24 mouse cellular contexts compared by ENCODE assay signal in the genomic region with DNA sequence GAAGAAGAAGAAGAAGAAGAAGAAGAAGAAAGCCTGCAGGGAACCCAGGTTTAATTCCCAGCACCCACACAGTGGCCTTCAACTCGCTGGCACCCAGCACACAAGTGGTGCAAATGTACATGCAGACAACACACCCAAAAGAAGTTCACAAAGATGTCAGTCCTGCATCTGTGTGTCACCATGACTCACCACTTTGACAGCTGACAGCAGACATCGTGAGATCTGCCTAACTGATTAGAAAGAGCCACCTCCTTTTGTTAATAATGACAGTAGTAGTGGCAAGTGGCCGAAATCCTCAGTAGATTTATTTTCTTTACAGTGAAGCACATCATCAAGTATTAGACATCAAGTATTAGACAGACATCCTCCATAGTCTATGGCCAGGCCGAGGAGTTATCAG. TPM values are rescaled to one million over a fixed set of nuclear protein-coding genes. Genes with fewer than 3 reads are reported as not detected.
DNase-seq lines count a peak whose midpoint lies in the region; ATAC-seq and TF ChIP-seq lines count a peak whose summit lies in the region.
"Had no signal": no experiment of that assay in that cellular context is flagged by ENCODE, and none has a peak within 500 bp of the region (broad histone marks: within the 10 kb centered on the region; RNA-seq: fewer than 3 reads in every experiment).

No protein-coding gene starts in this region.

- no peak overlapping the region for H3K27ac ChIP-seq in liver, postnatal 0 days (ENCODE audit: low read depth)
- peak overlapping the region; percentile 31; the same call in 1 of the 2 replicates for H3K27ac ChIP-seq in brown adipose tissue, adult 24 weeks (replicated peaks; ENCODE audit: low read depth, low read length)
- H3K27ac ChIP-seq in layer of hippocampus, adult 2 months: no peak overlapping the region
- H3K27ac ChIP-seq in hindbrain, postnatal 0 days: no peak overlapping the region
- H3K27ac ChIP-seq: embryonic facial prominence, embryonic 10.5 days; heart, embryonic 15.5 days; intestine, embryonic 15.5 days; kidney, embryonic 15.5 days; limb, embryonic 12.5 days; midbrain, embryonic 10.5 days had no signal

- no peaks in the 10 kb centered on the region for H3K9me3 ChIP-seq in liver, postnatal 0 days (ENCODE audit: low read length)
- H3K9me3 ChIP-seq in hindbrain, postnatal 0 days (ENCODE audit: low read length): no peaks in the 10 kb centered on the region
- H3K9me3 ChIP-seq: embryonic facial prominence, embryonic 10.5 days; heart, embryonic 15.5 days; intestine, embryonic 15.5 days; kidney, embryonic 15.5 days; limb, embryonic 12.5 days; midbrain, embryonic 10.5 days had no signal

- no peak overlapping the region for H3K9ac ChIP-seq in liver, postnatal 0 days (replicated peaks)
- no peak overlapping the region for H3K9ac ChIP-seq in hindbrain, postnatal 0 days (replicated peaks; ENCODE audit: low read length)
- H3K9ac ChIP-seq: heart, embryonic 15.5 days; intestine, embryonic 15.5 days; kidney, embryonic 15.5 days; limb, embryonic 12.5 days; lung, embryonic 14.5 days had no signal

- H3ac ChIP-seq in C2C12 (ENCODE audit: control insufficient read depth, insufficient read length, low read depth): no peak overlapping the region

- H3K27me3 ChIP-seq in liver, postnatal 0 days (ENCODE audit: insufficient read depth, low read length): no peaks in the 10 kb centered on the region
- H3K27me3 ChIP-seq in C2C12 (ENCODE audit: control insufficient read depth, insufficient read depth, insufficient read length): no peaks in the 10 kb centered on the region
- H3K27me3 ChIP-seq in hindbrain, postnatal 0 days (ENCODE audit: insufficient read depth, low read length): no peaks in the 10 kb centered on the region
- H3K27me3 ChIP-seq: heart, embryonic 15.5 days; intestine, embryonic 15.5 days; kidney, embryonic 15.5 days had no signal

- TF ChIP-seq EP300 in liver, postnatal 0 days (IDR thresholded peaks at IDR 0.05; ENCODE audit: low read depth): no peak

- peaks cover 28% of the 10 kb centered on the region for H3K4me1 ChIP-seq in liver, postnatal 0 days (ENCODE audit: insufficient read depth)
- H3K4me1 ChIP-seq in brown adipose tissue, adult 24 weeks (ENCODE audit: control insufficient read depth, insufficient read depth, insufficient read length, low read length): peaks cover 10% of the 10 kb centered on the region
- H3K4me1 ChIP-seq in hindbrain, postnatal 0 days (ENCODE audit: insufficient read depth, low read length): peaks cover 9% of the 10 kb centered on the region; the same call in 1 of the 2 replicates

- H3K36me3 ChIP-seq in liver, postnatal 0 days (replicated peaks; ENCODE audit: insufficient read depth, low read length): no peaks in the 10 kb centered on the region
- H3K36me3 ChIP-seq in C2C12 (ENCODE audit: control insufficient read depth, insufficient read depth): peaks cover 9% of the 10 kb centered on the region
- H3K36me3 ChIP-seq in hindbrain, postnatal 0 days (ENCODE audit: insufficient read depth, low read length): no peaks in the 10 kb centered on the region
- H3K36me3 ChIP-seq: heart, embryonic 15.5 days; intestine, embryonic 15.5 days; kidney, embryonic 15.5 days; limb, embryonic 12.5 days had no signal

- peak; percentile 35 for DNase-seq in liver
- DNase-seq in liver, postnatal 0 days: no peak
- DNase-seq in thymus, postnatal 36 days: no peak
- DNase-seq in layer of hippocampus, adult 2 months (ENCODE audit: low spot score in 2 of 2): no peak
- no peak for DNase-seq in hindbrain, postnatal 0 days (ENCODE audit: low spot score)
- DNase-seq: adrenal gland, postnatal 25 days; cerebellum, adult 18-20 months; heart, adult 18-20 months; lung, embryonic 14.5 days; lung, postnatal 36 days; retina, postnatal 1 day; right cerebral cortex, postnatal 4 days; thymus, adult 2 months had no signal

- H3K79me3 ChIP-seq in C2C12 (ENCODE audit: low read depth): peaks cover 39% of the 10 kb centered on the region

- peaks cover 47% of the 10 kb centered on the region for H3K79me2 ChIP-seq in C2C12 (ENCODE audit: control insufficient read depth, insufficient read depth)

- no peak for TF ChIP-seq CTCF in liver, postnatal 0 days (IDR thresholded peaks at IDR 0.05; ENCODE audit: low read depth)
- TF ChIP-seq CTCF in C2C12 (IDR thresholded peaks at IDR 0.05; ENCODE audit: control insufficient read depth, insufficient read depth, insufficient read length): no peak
- no peak for TF ChIP-seq CTCF in layer of hippocampus, adult 2 months (conservative IDR thresholded peaks at IDR 0.05)
- TF ChIP-seq CTCF in hindbrain, postnatal 0 days (IDR thresholded peaks at IDR 0.05; ENCODE audit: low read depth): no peak

- no peak overlapping the region for H3K4me2 ChIP-seq in liver, postnatal 0 days (ENCODE audit: low read depth, low read length)
- H3K4me2 ChIP-seq in hindbrain, postnatal 0 days (ENCODE audit: low read depth, low read length): no peak overlapping the region
- H3K4me2 ChIP-seq: heart, embryonic 15.5 days; intestine, embryonic 15.5 days; kidney, embryonic 15.5 days; limb, embryonic 12.5 days; lung, embryonic 14.5 days had no signal

- no peak for ATAC-seq in liver, postnatal 0 days
- ATAC-seq in hindbrain, postnatal 0 days: no peak
- ATAC-seq: intestine, embryonic 15.5 days had no signal

- 56% methylated on average over 4 of the region's 4 CpGs for WGBS in liver, postnatal 0 days (ENCODE audit: insufficient replicate concordance)
- 74% methylated on average over 4 of the region's 4 CpGs for WGBS in hindbrain, postnatal 0 days

- no peak overlapping the region for H3K4me3 ChIP-seq in liver, postnatal 0 days (ENCODE audit: low read depth, low read length)
- H3K4me3 ChIP-seq in C2C12 (ENCODE audit: insufficient read depth, poor library complexity, severe bottlenecking): no peak overlapping the region
- no peak overlapping the region for H3K4me3 ChIP-seq in brown adipose tissue, adult 24 weeks (ENCODE audit: insufficient read depth, low read depth, low read length)
- H3K4me3 ChIP-seq in layer of hippocampus, adult 2 months: no peak overlapping the region
- H3K4me3 ChIP-seq in hindbrain, postnatal 0 days (ENCODE audit: low read length): no peak overlapping the region
- H3K4me3 ChIP-seq: embryonic facial prominence, embryonic 10.5 days; heart, embryonic 15.5 days; intestine, embryonic 15.5 days; kidney, embryonic 15.5 days; limb, embryonic 12.5 days; midbrain, embryonic 10.5 days had no signal

TF ChIP-seq in C2C12, 6 proteins besides CTCF, POLR2A, EP300 and RAD21:
- TF ChIP-seq MYOD1 (IDR thresholded peaks at IDR 0.05; ENCODE audit: control insufficient read depth, insufficient read length, low read depth) (peak; percentile 82), FOSL1 (IDR thresholded peaks at IDR 0.05; ENCODE audit: insufficient read depth, low read length, poor library complexity, severe bottlenecking) (no peak), USF1 (IDR thresholded peaks at IDR 0.05; ENCODE audit: low read depth) (no peak), MAX (IDR thresholded peaks at IDR 0.05) (no peak), CEBPB (IDR thresholded peaks at IDR 0.05; ENCODE audit: low read depth) (no peak), MYOG (IDR thresholded peaks at IDR 0.05; ENCODE audit: control insufficient read depth, extremely low read depth, insufficient read length) (no peak)

RNA-seq across cellular contexts. Expression of a gene that starts 1.6 kb away (rescaled TPM):
- polyA plus RNA-seq in liver, postnatal 0 days (2015; fragmentation: Nextera tagmentation; extraction: Ambion mirVana): 16.1 and 17.2 TPM in 2 replicates
- polyA plus RNA-seq in C2C12 (2012; fragmentation: generic; extraction: Trizol): 32.8 TPM
- 79.5 and 89.8 TPM in 2 replicates for polyA plus RNA-seq in brown adipose tissue, adult 24 weeks (2012; ENCODE audit: insufficient read depth, insufficient read length, missing spikeins)
- total RNA-seq in layer of hippocampus, adult 2 months (2021): 10 to 100 TPM; 69.4 to 71.3 TPM
- total RNA-seq in hindbrain, postnatal 0 days (2014; rRNA removed): 44.2 and 60.3 TPM in 2 replicates
- 63.4 and 64.4 TPM in 2 replicates for polyA plus RNA-seq in hindbrain, postnatal 0 days (2015; fragmentation: Nextera tagmentation; extraction: Ambion mirVana)

RNA-seq across cellular contexts. Expression of a gene that starts 3.4 kb away (rescaled TPM):
- 25.5 and 27.1 TPM in 2 replicates for polyA plus RNA-seq in liver, postnatal 0 days (2015; fragmentation: Nextera tagmentation; extraction: Ambion mirVana)
- 298 TPM for polyA plus RNA-seq in C2C12 (2012; fragmentation: generic; extraction: Trizol)
- 45.7 and 56.8 TPM in 2 replicates for polyA plus RNA-seq in brown adipose tissue, adult 24 weeks (2012; ENCODE audit: insufficient read depth, insufficient read length, missing spikeins)
- total RNA-seq in layer of hippocampus, adult 2 months (2021): 100 to 1,000 TPM; 176 to 180 TPM
- 88.3 and 97.5 TPM in 2 replicates for total RNA-seq in hindbrain, postnatal 0 days (2014; rRNA removed)
- polyA plus RNA-seq in hindbrain, postnatal 0 days (2015; fragmentation: Nextera tagmentation; extraction: Ambion mirVana): 117 and 122 TPM in 2 replicates

RNA-seq across cellular contexts. Expression of a gene that starts 28.2 kb away (rescaled TPM):
- polyA plus RNA-seq in liver, postnatal 0 days (2015; fragmentation: Nextera tagmentation; extraction: Ambion mirVana): 17.5 and 20.3 TPM in 2 replicates
- polyA plus RNA-seq in C2C12 (2012; fragmentation: generic; extraction: Trizol): 6.4 TPM
- 16.7 and 30.3 TPM in 2 replicates for polyA plus RNA-seq in brown adipose tissue, adult 24 weeks (2012; ENCODE audit: insufficient read depth, insufficient read length, missing spikeins)
- total RNA-seq in layer of hippocampus, adult 2 months (2021): 10 to 100 TPM; 48.4 to 52.3 TPM
- 15.9 and 19.8 TPM in 2 replicates for total RNA-seq in hindbrain, postnatal 0 days (2014; rRNA removed)
- 50.8 and 53.5 TPM in 2 replicates for polyA plus RNA-seq in hindbrain, postnatal 0 days (2015; fragmentation: Nextera tagmentation; extraction: Ambion mirVana)

RNA-seq across cellular contexts. Expression of a gene that starts 45.5 kb away (rescaled TPM):
- 0.11 and 0.77 TPM in 2 replicates for polyA plus RNA-seq in liver, postnatal 0 days (2015; fragmentation: Nextera tagmentation; extraction: Ambion mirVana)
- 0.36 TPM for polyA plus RNA-seq in C2C12 (2012; fragmentation: generic; extraction: Trizol)
- 1.9 and 4.4 TPM in 2 replicates for polyA plus RNA-seq in brown adipose tissue, adult 24 weeks (2012; ENCODE audit: insufficient read depth, insufficient read length, missing spikeins)
- total RNA-seq in layer of hippocampus, adult 2 months (2021): not detected
- total RNA-seq in hindbrain, postnatal 0 days (2014; rRNA removed): 0.21 TPM in 1 of 2 replicates, not detected in the other
- polyA plus RNA-seq in hindbrain, postnatal 0 days (2015; fragmentation: Nextera tagmentation; extraction: Ambion mirVana): not detected in 2 replicates
- total RNA-seq: adrenal gland, postnatal 25 days; layer of hippocampus, postnatal 14 days; midbrain, postnatal 0 days had no signal
- polyA plus RNA-seq: embryonic facial prominence, embryonic 10.5 days; forebrain, embryonic 11.5 days; midbrain, embryonic 10.5 days; midbrain, postnatal 0 days had no signal

RNA-seq across cellular contexts. Expression of a gene that starts 58.1 kb away (rescaled TPM):
- polyA plus RNA-seq in liver, postnatal 0 days (2015; fragmentation: Nextera tagmentation; extraction: Ambion mirVana): 1.0 and 1.8 TPM in 2 replicates
- 4.9 TPM for polyA plus RNA-seq in C2C12 (2012; fragmentation: generic; extraction: Trizol)
- polyA plus RNA-seq in brown adipose tissue, adult 24 weeks (2012; ENCODE audit: insufficient read depth, insufficient read length, missing spikeins): 5.2 and 6.3 TPM in 2 replicates
- total RNA-seq in layer of hippocampus, adult 2 months (2021): 10 to 100 TPM; 21.3 to 24.0 TPM
- 32.7 and 33.7 TPM in 2 replicates for total RNA-seq in hindbrain, postnatal 0 days (2014; rRNA removed)
- 10.3 and 11.4 TPM in 2 replicates for polyA plus RNA-seq in hindbrain, postnatal 0 days (2015; fragmentation: Nextera tagmentation; extraction: Ambion mirVana)
